Mouse (Mus musculus): Measurements from ENCODE around the gene Ccdc74a.
"Not testable (repeated sequence)": the region's sequence is repeated elsewhere in the genome, so short reads cannot be mapped to it uniquely, and the experiment has no call there.

The Ccdc74a gene

DNA sequence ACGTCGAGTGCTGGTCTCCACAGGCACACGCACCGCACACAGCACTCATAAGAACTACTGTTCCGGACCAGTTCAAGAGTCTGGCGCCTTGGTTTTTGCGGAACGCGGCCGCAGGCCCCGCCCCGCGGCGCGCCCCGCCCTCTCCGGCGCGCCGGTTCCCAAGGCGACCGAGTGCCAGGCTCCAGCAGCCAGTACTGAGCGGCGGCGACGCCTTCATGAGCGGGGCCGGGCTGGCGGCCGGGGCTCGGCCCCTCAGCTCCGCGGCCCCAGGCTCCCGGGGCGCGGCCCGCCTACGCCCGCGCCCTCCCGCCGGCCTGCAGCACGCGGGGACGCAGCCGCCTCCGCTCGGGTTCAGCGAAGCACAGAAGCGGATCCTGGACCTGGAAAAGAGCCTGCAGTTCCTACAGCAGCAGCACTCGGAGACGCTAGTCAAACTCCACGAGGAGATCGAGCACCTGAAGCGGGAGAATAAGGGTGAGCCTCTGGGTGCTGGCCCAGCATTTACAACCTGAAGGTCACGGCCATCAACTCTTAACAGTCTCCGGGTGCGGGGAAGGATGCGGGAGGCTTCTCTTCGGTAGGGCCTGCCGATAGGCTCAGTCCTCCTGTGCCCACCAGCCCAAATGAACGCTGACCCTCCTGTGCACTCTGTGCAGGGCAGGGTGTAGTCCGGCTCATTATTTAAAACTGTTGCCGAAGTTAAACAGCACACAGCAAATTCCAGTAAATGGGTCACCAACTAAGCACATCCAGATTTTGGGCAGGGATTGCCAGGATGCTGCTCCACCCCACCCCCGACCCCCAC, at the start of gene Ccdc74a:
Gene Ccdc74a, plus strand, starts transcription at position 161 of the 805 bp plus-strand sequence.
- DNase-seq (ENCODE audit: low read depth, low spot score) = peak; percentile 86

- DNase-seq (ENCODE audit: low read depth, low spot score) = no peak
Observed at GRCm38 (mm10) chr16:17600944-17601562, 45.2 kb upstream of the Ccdc74a start.

DNA sequence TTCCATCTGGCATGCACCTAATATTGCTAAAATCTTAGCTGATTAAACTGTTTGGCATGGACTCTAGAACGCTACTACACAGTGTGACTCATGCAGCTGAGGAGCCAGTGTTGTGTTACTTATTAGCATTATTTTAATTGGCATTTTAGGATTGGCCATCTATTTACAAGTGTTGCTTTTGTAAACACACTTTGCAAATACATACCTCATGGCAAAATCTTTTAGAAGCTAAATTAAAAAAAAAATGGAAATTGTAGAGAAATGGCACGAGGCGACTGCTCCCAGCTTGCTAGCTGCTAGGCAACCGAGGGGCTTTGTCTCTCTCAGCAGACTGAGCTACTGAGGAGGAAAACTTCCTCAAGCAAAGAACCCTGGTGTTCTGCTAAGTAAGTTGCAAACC, 41.3 kb upstream of the Ccdc74a start:
- no peak for DNase-seq (ENCODE audit: low read depth, low spot score)

DNA sequence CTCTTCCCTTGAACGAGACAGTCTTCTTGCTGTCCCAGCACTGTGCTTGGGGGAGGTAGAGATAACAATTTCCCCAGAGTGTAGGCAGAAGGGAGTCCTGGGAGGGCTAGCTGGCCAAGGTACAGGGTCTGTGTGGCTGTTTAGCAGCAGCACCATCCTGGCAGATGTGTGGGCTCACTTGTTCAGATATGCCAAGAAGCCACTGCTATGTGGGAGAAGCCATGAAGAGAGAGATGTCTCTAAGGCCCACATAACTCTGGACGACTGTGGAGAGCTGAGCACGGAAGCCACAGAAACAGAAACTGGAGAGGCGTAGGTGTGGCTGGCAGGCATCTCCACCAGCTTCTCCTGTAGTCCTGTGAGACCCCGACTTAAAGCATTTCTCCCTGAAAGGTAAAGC, 40.6 kb upstream of the Ccdc74a start:
- DNase-seq (ENCODE audit: low read depth, low spot score) = no peak

DNA sequence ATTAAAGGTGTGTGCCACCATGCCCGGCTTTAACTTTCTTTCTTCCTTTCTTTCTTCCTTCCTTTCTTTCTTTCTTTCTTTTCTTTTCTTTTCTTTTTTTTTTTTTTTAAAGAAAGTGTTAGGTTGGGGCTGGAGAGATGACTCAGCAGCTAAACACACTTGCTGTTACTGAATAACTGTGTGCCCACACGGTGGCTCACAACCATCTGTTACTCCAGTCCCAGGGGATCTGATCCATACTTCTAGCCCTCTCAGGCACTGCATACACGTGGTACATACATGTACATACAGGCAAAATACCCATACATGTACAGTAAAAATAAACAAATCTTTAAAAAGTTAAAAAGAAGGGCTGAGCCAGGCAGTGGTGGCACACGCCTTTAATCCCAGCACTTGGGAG, 34.9 kb upstream of the Ccdc74a start:
- no peak for DNase-seq (ENCODE audit: low read depth, low spot score)

GRCm38 (mm10) chr16:17614740-17615139, 31.5 kb upstream of the Ccdc74a start:
- not testable (repeated sequence) for DNase-seq (ENCODE audit: low read depth, low spot score)

GRCm38 (mm10) chr16:17616212-17616611, 30.1 kb upstream of the Ccdc74a start:
- no peak for DNase-seq (ENCODE audit: low read depth, low spot score)

DNA sequence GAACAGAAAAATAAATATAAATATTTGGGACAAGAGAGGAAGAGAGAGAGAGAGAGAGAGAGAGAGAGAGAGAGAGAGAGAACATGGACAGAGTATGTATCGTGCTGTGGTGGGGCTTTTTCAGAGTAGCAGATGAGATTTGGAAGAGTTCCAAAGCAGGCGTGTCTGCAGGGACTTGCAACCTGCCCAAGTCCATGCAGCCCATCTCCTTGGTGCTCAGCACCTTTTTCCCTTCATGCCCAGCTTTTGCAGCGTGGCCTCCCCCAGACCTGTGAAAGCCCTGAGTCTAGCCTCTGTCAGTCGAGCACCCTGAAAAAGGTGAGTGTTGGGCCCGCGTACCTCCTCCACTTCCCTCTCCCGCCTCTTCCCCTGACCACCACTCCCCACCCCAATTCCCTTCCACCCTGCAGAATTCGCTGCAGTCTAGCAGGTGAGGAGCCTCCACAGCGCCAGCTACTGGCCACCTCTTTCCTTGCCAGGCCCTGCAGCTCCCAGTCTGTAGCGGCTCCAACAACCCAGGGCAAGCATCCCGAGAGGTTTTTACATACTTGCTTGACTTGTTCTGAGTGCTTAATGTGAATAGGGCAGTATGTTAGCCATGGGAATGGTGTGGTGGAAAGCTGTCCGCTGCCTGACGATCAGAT, 28.2 kb upstream of the Ccdc74a start:
- peak; percentile 53 for DNase-seq (ENCODE audit: low read depth, low spot score)

GRCm38 (mm10) chr16:17619198-17620105, 26.8 kb upstream of the Ccdc74a start, which contains the start of gene Smpd4:
TSS of gene Smpd4 (plus strand) at chr16:17619354.
- peak; percentile 92 for DNase-seq (ENCODE audit: low read depth, low spot score)

GRCm38 (mm10) chr16:17621936-17622335, 24.3 kb upstream of the Ccdc74a start:
- no peak for DNase-seq (ENCODE audit: low read depth, low spot score)

DNA sequence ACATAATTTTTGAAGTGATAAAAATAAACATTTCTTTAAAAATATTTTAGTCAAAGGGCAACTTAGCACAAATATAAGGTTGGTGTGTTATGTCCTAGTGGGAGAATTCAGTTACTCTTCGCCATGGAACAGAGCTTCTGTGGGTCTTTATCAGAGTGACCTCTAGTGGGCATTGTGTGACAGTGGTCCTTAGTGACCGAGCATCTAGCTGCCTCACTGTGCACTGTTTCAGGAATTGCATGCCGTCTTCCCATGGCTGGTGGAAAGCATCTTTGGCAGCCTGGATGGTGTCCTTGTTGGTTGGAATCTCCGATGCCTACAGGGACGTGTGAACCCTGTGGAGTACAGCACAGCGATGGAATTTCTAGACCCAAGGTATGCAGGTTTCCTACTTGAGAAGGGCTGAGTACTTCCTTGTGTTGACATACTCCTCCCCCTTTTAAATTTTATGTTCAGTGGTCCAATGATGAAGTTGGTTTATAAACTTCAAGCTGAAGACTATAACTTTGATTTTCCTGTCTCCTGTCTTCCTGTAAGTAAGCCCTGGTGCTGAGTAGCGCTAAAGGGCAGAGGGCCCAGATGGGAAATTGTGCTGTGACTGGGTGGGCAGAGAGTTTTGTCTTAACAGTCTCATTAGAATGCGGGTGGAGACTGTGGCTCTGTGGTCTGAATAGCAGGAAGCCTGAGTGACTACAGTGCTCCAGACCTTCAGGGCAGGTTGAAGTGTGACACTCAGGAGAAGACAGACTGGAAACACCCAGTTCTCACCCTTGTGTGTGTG, 20.6 kb upstream of the Ccdc74a start:
- peak; percentile 39 for DNase-seq (ENCODE audit: low read depth, low spot score)

DNA sequence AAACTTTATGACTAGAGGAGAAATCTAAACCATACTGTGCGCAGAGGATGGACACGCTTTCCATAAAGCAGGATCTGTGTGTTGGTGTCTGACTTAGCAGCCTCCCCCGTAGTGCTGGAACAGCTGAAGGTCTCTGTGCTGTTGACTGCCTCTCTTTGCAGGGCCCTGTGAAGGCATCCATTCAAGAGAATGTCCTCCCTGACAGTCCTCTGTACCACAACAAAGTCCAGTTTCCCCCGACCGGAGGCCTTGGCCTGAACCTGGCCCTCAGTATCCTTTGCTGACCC, 20.1 kb upstream of the Ccdc74a start:
- no peak for DNase-seq (ENCODE audit: low read depth, low spot score)

DNA sequence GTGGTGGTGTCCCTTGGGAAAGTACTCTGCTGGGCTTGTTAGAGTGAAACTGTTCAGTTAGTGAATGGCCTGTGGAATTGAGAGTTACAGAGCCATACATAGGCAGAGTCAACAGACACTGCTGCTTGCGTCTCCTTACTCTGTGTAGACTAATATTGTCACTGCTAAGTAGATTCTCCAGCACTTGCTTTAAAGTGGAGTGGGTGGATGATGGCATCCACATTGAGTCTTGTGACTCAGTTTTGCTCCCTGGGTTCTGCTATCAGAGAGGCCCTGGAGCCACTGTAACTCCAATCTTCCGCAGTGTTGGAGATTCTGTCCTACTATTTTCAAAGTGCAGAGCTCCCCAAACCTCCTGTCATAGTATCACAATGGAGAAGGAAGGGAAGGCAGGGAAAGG, 13.7 kb upstream of the Ccdc74a start:
- no peak for DNase-seq (ENCODE audit: low read depth, low spot score)

DNA sequence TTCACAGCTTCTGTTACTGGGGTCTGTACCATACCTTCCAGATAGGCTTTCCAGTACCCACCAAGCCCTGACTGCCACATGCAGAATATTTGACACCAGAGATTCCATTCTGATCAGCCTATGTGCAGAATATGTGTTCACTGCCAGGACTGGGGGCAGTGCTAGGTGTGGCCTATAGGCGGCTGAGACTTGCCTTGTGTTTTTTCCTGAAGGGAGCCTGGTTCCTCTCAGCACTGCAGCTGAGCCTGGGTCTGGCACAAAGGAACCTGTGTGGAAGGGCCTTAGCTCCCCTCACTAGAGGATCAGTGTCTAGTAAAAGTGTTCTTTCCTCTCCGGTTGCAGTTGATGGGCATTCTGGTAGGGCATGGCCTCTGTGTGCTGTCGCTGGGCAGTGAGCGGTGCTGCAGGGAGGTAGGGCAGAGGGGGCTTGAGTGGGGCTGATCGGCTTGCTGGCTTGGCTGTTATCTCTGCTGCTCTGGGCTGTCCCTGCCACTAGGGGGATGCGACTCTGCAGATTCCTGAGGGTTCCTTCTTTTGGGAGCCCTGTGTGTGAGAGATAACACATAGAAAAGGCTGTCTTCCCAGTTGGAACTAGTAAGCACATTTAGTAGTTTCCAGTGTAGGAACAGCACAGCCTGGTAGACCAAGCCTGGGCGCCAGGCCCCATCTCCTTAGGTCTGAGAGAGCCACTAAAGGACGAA, 12.6 kb upstream of the Ccdc74a start:
- no peak for DNase-seq (ENCODE audit: low read depth, low spot score)

DNA sequence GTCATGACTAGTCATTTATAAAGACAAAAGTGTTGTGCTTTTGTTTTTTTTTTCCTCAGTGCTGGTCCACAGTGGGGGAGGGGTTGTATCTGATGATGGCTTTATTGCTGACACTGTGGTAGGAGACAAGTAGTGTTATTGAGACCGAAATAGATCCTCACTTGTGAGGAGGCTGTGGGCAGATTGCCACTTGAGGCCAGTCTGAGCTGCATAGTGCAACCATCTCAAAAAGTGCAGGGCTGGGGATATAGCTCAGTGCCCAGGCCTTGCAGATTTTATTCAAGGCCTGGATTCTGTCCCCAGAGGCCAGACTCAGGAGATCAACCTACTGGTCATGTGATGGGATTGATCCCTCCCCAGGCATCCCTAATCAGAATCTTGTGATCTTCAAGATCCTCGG, 9.4 kb upstream of the Ccdc74a start:
- DNase-seq (ENCODE audit: low read depth, low spot score) = no peak

DNA sequence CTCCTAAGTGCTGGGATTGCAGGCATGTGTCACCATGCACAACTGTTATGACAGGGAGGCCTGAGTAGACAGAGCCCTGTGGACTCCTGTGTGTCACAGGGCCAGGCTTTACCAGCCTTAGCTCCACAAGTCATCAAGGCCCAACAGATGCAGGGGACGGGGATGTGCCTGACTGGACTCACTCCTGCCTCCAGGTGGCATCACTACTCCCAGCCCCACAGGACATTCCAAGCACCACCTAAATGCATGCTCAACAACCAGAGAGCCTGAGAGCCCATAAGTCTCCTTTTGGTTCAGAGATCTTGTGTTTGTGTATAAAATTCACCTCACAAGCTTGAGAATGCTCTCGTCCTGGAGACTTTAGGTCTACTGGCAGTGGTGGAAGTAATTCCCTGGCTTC, 8.7 kb upstream of the Ccdc74a start:
- no peak for DNase-seq (ENCODE audit: low read depth, low spot score)

DNA sequence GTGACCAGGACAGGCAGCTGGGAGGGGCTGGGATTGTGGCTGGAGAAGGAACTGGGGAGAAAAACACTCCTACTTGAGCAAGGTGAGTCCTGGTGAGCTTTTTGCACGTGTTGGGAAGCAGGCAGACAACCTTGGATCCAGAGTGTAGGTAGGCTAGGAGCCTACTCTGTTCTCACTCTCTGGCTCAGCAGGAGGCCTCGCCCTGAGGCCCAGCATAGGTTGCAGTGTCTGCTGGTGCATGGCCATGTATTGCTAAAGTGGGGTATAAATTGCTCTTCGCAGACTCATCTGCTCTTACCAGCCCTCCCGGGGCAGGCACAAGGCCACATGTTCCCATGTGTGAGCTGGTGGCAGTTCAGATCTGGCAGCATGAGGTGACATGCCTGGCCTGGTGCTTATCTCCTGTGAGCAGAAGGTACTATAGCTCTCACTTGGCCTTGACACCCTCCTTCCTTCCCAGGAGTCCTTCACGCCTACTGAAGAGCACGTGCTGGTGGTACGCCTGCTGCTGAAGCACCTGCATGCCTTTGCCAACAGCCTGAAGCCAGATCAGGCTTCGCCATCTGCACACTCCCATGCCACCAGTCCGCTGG, 8.1 kb upstream of the Ccdc74a start:
- DNase-seq (ENCODE audit: low read depth, low spot score) = no peak

- no peak for DNase-seq (ENCODE audit: low read depth, low spot score)
Observed at GRCm38 (mm10) chr16:17639081-17639480, 7.2 kb upstream of the Ccdc74a start.

DNA sequence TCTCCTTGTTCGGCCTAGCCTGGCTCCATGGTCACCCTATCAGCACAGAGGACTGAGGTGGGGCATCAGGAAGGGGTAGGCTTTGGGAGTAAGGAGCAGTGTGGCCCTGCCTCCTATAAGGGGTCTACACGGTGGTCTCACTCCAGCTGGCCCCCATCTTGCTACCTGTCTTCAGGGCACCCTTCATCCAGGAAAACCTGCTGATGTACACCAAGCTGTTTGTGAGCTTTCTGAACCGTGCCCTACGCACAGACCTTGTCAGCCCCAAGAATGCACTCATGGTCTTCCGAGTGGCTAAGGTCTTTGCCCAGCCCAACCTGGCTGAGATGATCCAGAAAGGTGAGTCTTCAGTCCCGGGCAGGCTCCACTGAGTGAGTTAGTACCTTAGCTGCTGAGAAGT, 6.3 kb upstream of the Ccdc74a start:
- DNase-seq (ENCODE audit: low read depth, low spot score) = no peak

DNA sequence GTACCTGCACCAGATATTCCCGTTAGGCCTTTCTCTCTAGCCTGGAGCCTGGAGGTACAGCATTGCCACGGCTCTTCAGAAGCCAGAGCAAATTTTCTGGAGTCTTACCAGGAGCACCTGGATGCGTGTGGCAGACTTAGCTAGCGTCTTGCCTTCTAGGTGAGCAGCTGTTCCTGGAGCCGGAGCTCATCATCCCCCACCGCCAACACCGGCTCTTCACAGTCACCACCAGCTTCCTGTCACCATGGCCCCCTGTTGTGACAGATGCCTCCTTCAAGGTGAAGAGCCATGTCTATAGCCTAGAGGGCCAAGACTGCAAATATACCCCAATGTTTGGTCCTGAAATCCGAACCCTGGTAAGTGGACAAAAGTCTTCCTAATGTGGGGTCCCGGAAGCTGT, 5.6 kb upstream of the Ccdc74a start:
- DNase-seq (ENCODE audit: low read depth, low spot score) = no peak
